Mouse (Mus musculus): Measurements from ENCODE around the gene Prnp.

GRCm38 (mm10) chr2:131932275-131932902, 22.7 kb downstream of the Prnp start:
- TF ChIP-seq USF1 (IDR thresholded peaks at IDR 0.05; ENCODE audit: low read depth, low read length): no peak
- TF ChIP-seq CTCF (IDR thresholded peaks at IDR 0.05 in 2 of 3, conservative IDR thresholded peaks at IDR 0.05 in 1 of 3; ENCODE audit: control insufficient read depth in 1 of 3, insufficient read depth in 1 of 3, low read depth in 2 of 3, low read length in 3 of 3, poor library complexity in 1 of 3, severe bottlenecking in 1 of 3): no peak
